Mouse (Mus musculus) kidney, postnatal 4 days (tissue): ENCODE results near the gene Zfp664.

Source experiments
- DNase-seq, 2 experiments: peaks; one replicate each; pipeline ENCODE4 v3.0.0; 2021; ENCODE audit warnings: mixed read lengths in 2 of 2

Zfp664 gene

DNA sequence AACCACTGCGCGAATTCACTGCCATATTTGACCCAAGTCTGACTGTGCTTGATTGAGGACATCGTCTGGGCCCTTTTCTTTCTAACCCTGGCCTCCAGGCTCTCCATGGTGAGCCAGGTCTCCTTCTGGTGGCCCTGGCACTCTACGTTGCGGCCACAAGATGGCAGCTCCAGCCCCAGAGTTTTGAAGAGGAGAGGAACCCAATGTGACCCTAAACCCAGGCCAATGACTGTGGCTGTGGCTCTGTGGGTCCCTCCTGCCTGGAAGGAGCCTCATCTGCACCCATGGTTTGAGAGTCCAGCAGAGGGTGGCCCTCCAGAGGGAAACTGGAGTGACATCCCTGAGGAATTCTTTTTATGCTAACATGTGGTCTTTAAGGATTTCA, 67.6 kb downstream of the Zfp664 start:
- peak; percentile 67 to 76 for DNase-seq

DNA sequence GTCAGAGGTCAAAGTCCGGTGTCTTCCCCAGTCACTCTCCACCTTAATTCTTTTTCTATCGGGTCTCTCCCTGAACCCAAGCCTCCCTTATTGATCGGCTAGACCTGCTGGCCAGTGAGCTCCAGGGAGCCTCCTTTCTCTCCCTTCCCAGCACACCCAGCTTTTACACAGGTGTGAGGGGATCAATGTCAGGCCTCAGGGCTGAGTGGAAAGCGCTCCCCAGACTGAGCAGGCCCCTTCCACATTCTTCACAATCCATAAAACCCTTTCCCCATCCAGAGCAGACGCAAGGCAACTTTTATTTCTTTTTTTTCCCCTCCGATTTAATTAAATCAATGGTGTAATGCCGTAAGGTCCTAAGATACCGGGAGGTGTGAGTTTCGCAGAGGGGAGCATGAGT, 68.1 kb downstream of the Zfp664 start:
- DNase-seq = no peak

- no peak for DNase-seq
These were observed 68.6 kb downstream of the Zfp664 start for GRCm38 (mm10) chr5:124931076-124931475.

DNA sequence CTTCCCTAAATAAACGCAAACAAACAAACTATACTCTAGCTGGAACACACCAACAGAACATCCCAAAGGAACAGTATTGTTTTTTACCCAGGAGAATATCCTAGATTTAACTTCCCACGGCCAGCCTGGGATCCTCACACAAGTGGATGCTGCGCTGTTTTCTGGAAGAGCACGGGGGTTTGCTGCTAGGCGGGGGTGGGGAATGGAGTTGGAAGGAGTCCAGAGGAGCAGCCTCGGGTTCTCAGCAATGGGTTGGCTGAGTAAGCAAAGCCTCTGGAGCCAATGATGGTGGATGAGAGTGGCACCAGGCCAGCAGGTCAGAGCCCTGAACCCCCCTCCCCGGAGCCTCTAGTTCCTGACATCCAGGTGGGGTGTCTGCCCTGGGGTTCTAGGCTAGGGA, 72.1 kb downstream of the Zfp664 start:
- DNase-seq = no peak

DNA sequence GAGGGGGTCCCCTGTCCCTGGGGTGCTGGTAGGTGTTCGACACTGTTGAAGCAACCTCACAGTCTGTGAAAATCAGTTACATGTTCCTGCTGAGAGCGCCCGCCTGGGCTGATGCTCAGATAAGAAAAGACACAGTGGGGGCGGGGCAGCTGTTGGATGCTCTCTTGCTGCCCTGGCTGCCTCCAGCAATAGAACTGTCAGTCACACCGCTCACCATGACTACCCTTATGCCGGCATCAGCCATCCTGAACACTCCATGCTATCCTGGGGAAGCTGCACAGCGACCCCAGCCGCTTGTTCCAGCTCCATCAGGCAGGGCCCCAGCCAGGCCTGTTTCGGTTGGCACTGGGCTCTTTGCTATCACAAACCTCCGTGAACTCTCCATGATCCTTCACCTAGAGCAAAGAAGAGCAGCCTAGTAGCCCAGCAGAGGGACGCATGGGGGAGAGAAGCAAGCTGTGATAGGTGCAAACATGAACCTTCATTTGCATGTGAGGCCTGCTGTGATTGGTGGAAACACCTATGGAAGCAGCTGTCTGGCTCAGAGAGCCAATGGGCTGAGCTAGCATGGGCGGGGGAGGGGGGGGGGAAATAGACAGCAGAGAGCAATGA, 80.8 kb downstream of the Zfp664 start:
- no peak for DNase-seq

DNA sequence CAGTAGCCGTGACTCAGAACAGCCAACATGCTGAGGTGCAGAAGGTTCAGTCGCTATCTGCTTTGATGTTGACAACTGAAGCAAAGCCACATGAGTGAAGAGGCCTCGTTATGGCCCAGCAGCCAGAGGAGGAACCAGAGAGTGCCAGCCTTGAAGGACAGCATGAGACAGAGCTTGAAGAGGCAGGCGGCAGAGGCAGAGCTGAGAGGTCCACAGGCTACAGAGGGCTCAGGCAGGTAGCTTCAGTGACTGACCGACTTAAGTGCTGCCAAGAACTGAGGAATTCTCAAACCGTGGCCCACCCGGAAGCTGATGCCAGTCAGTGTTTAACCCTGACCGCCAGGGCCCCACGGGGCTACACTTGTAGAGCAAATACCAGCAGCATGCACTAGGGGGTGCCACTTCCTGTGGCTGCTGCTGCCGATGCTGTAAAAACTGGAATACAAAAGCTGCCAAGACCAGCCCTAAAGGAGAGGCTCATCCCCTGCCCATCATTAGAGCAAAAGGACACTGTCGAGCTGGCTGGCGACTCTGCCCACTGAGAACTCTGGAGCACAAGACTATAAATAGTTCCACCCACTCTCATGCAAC, 81.4 kb downstream of the Zfp664 start:
- DNase-seq = peak; percentile 79 to 82

DNA sequence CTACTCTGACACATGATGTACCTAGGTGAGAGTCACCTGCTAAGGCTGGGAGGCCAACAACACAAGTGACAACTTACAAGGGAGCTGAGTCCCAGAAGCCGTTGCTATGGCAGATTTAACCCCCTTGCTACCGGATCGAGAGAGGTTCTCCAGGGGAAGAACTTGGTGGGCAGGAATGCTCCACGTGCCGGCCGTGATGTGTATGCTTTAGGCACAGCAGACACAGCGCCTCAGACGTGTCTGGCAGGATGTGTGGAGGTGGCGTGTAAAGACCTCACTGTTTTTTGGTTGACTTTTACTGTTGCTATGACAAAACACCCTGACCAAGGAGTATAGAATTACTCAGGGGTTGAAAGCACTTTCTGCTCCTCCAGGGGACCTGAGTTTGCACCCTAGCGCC, 81.9 kb downstream of the Zfp664 start:
- DNase-seq = no peak

DNA sequence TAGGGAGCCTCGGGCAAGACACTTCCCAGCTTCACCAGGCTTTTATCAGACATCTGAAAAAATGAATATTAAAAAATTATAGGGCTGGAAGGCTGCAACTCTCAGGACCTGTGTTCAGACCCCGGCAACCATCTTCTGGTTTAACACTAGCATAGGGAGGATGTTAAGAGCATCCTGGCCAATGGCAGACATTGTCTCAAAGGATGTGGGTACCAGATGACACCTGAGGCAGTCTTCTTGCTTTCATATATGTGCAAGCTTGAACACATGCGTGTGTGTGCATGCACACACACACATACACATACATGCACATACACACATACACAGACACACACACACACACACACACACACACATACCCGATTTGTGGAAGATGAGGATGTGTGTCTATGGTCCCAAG, 82.6 kb downstream of the Zfp664 start:
- no peak for DNase-seq

- no peak for DNase-seq
These were observed 88.3 kb downstream of the Zfp664 start for GRCm38 (mm10) chr5:124950623-124951278.

- peak; percentile 43 to 61 for DNase-seq
These were observed 88.8 kb downstream of the Zfp664 start for GRCm38 (mm10) chr5:124951333-124951732.
